Mouse (Mus musculus) forebrain, embryonic 16.5 days (tissue): ENCODE data around the gene Lypla2. TPM values are rescaled to one million over a fixed set of nuclear protein-coding genes. Genes with fewer than 3 reads are reported as not detected.

Experiments
- ATAC-seq: fragments of 200-750 bp; cut with Nextera tagmentation; 2 replicates; pipeline ENCODE4 v1.8.0; 2017; ENCODE audit warnings: mild to moderate bottlenecking, moderate library complexity
- H3K27ac ChIP-seq: fragments of 300-500 bp; sonication (generic); 2 replicates; pipeline ENCODE4 v1.5.1; 2014; ENCODE audit warnings: low read length, control low read depth
- H3K27me3 ChIP-seq: fragments of 300-500 bp; sonication (generic); replicated peaks from 2 replicates; pipeline ENCODE4 v1.6.1; 2014; ENCODE audit warnings: low read length; ENCODE audit not compliant: control insufficient read depth, insufficient read depth
- H3K36me3 ChIP-seq: fragments of 300-500 bp; sonication (generic); 2 replicates; pipeline ENCODE4 v1.6.1; 2014; ENCODE audit not compliant: control insufficient read depth, insufficient read depth
- H3K4me1 ChIP-seq: fragments of 300-500 bp; sonication (generic); replicated peaks from 2 replicates; pipeline ENCODE4 v1.6.1; 2014; ENCODE audit warnings: low read length; ENCODE audit not compliant: control insufficient read depth, insufficient read depth
- H3K4me2 ChIP-seq: fragments of 300-500 bp; sonication (generic); 2 replicates; pipeline ENCODE4 v1.6.1; 2014; ENCODE audit warnings: mild to moderate bottlenecking, low read length, control low read depth
- H3K4me3 ChIP-seq: fragments of 300-500 bp; sonication (generic); replicated peaks from 2 replicates; pipeline ENCODE4 v1.5.1; 2014; ENCODE audit warnings: mild to moderate bottlenecking, low read length, control low read depth
- H3K9ac ChIP-seq: fragments of 300-500 bp; sonication (generic); replicated peaks from 2 replicates; pipeline ENCODE4 v1.6.1; 2014; ENCODE audit warnings: low read depth, low read length, control low read depth
- H3K9me3 ChIP-seq: fragments of 300-500 bp; sonication (generic); 2 replicates; pipeline ENCODE4 v1.6.1; 2016; ENCODE audit warnings: low read length; ENCODE audit not compliant: control insufficient read depth
- WGBS: fragments of 180-500 bp; shearing (Covaris S2); extraction: QIAGEN DNeasy Blood & Tissue Kit; methylation state at CpG from one replicate; pipeline ENCODE4 v1.1.7; 2014; 5-methylcytosine and 5-hydroxymethylcytosine counted together
- polyA plus RNA-seq: library from polyadenylated mRNA; unstranded; fragments of >200 nt; fragmentation: Nextera tagmentation; extraction: Ambion mirVana; gene quantifications from 2 replicates; pipeline ENCODE4 v1.2.1, GENCODE M21; 2015

The Lypla2 gene
- polyA plus RNA-seq, 1 experiment from 2014 or later, result 197 TPM

GRCm38 (mm10) chr4:135955886-135956285 is 16.5 kb downstream of the Lypla2 start:
- Histone ChIP-seq H3K4me2 (no peak overlapping the region), H3K36me3 (peaks cover 13% of the 10 kb centered on the region), H3K9ac (no peak overlapping the region), H3K9me3 (0 out of 2 replicates have a peak, but pooled peaks cover 2% of the 10 kb centered on the region), H3K4me1 (no peaks in the 10 kb centered on the region), H3K4me3 (no peak overlapping the region), H3K27ac (no peak overlapping the region), H3K27me3 (no peaks in the 10 kb centered on the region)
- 85% methylated on average over 9 of the region's 9 CpGs for WGBS
- no peak for ATAC-seq

DNA sequence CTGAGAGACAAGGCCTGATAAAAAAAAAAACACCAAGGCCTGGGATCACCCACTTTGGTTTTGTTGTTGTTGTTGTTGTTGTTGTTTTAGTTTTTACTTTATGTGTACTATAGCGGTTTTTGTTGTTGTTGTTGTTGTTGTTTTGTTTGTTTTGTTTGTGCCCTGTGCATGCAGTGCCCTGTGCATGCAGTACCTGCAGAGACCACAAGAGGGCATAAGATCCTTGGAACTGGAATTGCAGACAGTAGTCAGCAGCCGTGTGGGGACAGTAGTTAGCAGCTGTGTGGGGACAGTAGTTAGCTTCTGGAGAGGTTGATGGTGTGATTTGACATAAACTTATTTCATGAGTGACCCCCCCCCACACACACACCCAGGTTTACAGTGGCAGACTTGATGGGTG is 18.2 kb downstream of the Lypla2 start:
- Histone ChIP-seq H3K4me2 (no peak overlapping the region), H3K27me3 (no peaks in the 10 kb centered on the region), H3K27ac (no peak overlapping the region), H3K4me1 (no peaks in the 10 kb centered on the region), H3K36me3 (peaks cover 10% of the 10 kb centered on the region), H3K4me3 (no peak overlapping the region), H3K9ac (no peak overlapping the region), H3K9me3 (0 out of 2 replicates have a peak, but pooled peaks cover 2% of the 10 kb centered on the region)
- WGBS, result 7% methylated on average over 2 of the region's 2 CpGs
- ATAC-seq, result peak; percentile 60

GRCm38 (mm10) chr4:135953179-135953578 is 19.2 kb downstream of the Lypla2 start:
- no peak overlapping the region for H3K9ac ChIP-seq
- no peaks in the 10 kb centered on the region for H3K27me3 ChIP-seq
- H3K4me1 ChIP-seq, result peaks cover 3% of the 10 kb centered on the region
- no peak overlapping the region for H3K4me2 ChIP-seq
- 89% methylated on average over 3 of the region's 3 CpGs for WGBS
- 0 out of 2 replicates have a peak, but pooled peaks cover 2% of the 10 kb centered on the region for H3K9me3 ChIP-seq
- no peak overlapping the region for H3K4me3 ChIP-seq
- ATAC-seq, result no peak
- no peak overlapping the region for H3K27ac ChIP-seq
- H3K36me3 ChIP-seq, result peaks cover 10% of the 10 kb centered on the region

GRCm38 (mm10) chr4:135951505-135951904 is 20.9 kb downstream of the Lypla2 start:
- no peak overlapping the region for H3K4me2 ChIP-seq
- H3K9ac ChIP-seq, result no peak overlapping the region
- peaks cover 10% of the 10 kb centered on the region for H3K36me3 ChIP-seq
- no peak overlapping the region for H3K4me3 ChIP-seq
- H3K27ac ChIP-seq, result no peak overlapping the region
- H3K4me1 ChIP-seq, result peaks cover 13% of the 10 kb centered on the region
- WGBS, result 92% methylated on average over 3 of the region's 3 CpGs
- ATAC-seq, result no peak
- H3K27me3 ChIP-seq, result no peaks in the 10 kb centered on the region
- 0 out of 2 replicates have a peak, but pooled peaks cover 2% of the 10 kb centered on the region for H3K9me3 ChIP-seq

- Histone ChIP-seq H3K4me1 (peaks cover 17% of the 10 kb centered on the region), H3K4me3 (no peak overlapping the region), H3K27me3 (no peaks in the 10 kb centered on the region), H3K4me2 (no peak overlapping the region), H3K9ac (no peak overlapping the region), H3K27ac (no peak overlapping the region), H3K9me3 (0 out of 2 replicates have a peak, but pooled peaks cover 2% of the 10 kb centered on the region), H3K36me3 (peaks cover 10% of the 10 kb centered on the region)
- 86% methylated on average over 6 of the region's 6 CpGs for WGBS
- no peak for ATAC-seq
Measured at GRCm38 (mm10) chr4:135950365-135950764, 22.1 kb downstream of the Lypla2 start.

- no peak for ATAC-seq
- H3K4me1 ChIP-seq, result peaks cover 17% of the 10 kb centered on the region
- no peaks in the 10 kb centered on the region for H3K27me3 ChIP-seq
- peaks cover 8% of the 10 kb centered on the region for H3K36me3 ChIP-seq
- 74% methylated on average over 6 of the region's 6 CpGs for WGBS
- 0 out of 2 replicates have a peak, but pooled peaks cover 2% of the 10 kb centered on the region for H3K9me3 ChIP-seq
- no peak overlapping the region for H3K9ac ChIP-seq
- no peak overlapping the region for H3K4me2 ChIP-seq
- H3K4me3 ChIP-seq, result no peak overlapping the region
- H3K27ac ChIP-seq, result no peak overlapping the region
Measured at GRCm38 (mm10) chr4:135949911-135950310, 22.5 kb downstream of the Lypla2 start.

DNA sequence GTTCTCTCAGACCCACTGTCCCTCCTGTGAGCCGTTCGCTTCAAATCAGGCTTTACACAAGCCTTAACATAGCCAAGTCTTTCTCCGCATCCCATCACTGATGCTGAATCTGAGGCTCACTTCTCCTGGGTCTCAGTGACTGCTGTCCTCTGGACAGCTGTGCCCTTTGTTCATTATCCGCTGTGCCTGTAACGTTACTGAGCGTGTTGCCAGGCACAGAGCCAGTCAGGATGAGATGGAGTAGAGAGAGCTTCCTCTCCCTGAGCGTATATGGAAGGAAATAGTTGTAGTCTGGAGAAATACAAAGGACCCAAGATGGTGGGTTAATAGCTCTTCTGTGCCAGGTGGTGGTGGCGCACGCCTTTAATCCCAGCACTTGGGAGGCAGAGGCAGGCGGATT is 23.0 kb downstream of the Lypla2 start:
- ATAC-seq, result no peak

GRCm38 (mm10) chr4:135948142-135948541 is 24.3 kb downstream of the Lypla2 start:
- Histone ChIP-seq H3K9me3 (0 out of 2 replicates have a peak, but pooled peaks cover 2% of the 10 kb centered on the region), H3K9ac (no peak overlapping the region), H3K27me3 (no peaks in the 10 kb centered on the region), H3K4me3 (no peak overlapping the region), H3K27ac (no peak overlapping the region), H3K36me3 (peaks cover 7% of the 10 kb centered on the region), H3K4me2 (no peak overlapping the region), H3K4me1 (peaks cover 17% of the 10 kb centered on the region)
- 97% methylated on average over 8 of the region's 8 CpGs for WGBS
- no peak for ATAC-seq

More for the DNA sequence above, 23.0 kb downstream of the Lypla2 start:
- Histone ChIP-seq H3K27me3 (no peaks in the 10 kb centered on the region), H3K36me3 (peaks cover 7% of the 10 kb centered on the region), H3K27ac (no peak overlapping the region), H3K4me1 (peaks cover 17% of the 10 kb centered on the region), H3K9me3 (0 out of 2 replicates have a peak, but pooled peaks cover 2% of the 10 kb centered on the region), H3K9ac (no peak overlapping the region), H3K4me2 (no peak overlapping the region), H3K4me3 (no peak overlapping the region)
- WGBS, result 81% methylated on average over 10 of the region's 10 CpGs

DNA sequence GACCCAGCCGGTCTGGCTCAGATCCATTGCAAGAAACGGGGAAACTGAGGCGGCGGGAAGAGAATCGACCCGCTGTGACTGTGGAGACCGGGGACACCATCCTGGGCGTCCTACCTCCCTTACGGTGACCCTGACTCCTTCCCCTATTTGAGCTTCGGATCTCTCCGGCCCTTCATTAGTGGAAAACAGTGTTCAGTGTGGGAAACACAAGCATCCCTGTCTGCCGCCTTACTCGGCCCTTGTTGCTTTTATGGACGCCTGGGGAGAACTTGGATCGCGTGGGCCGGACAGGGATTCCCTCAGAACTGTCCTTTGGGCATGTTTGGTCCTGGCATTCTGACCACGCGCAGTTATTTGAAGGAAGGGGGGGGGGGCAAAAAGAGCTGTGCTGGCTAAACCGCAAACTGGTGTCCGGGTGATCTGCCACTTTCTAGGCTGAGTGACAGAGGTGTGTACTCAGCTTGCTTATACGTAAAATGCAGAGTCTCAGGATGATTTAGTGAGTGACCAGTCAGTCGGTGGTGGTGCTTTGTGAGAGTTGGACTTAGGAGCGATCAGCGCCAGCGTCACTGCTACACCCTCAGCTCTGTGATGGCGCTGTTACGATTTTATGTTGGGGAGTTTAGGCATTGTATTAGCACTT is 25.6 kb downstream of the Lypla2 start:
- H3K9ac ChIP-seq, result peak overlapping the region; percentile 83
- peaks cover 7% of the 10 kb centered on the region for H3K36me3 ChIP-seq
- peak overlapping the region; percentile 50 for H3K27ac ChIP-seq
- ATAC-seq, result peak; percentile 34
- under 1% methylated on average over 28 of the region's 28 CpGs for WGBS
- H3K4me2 ChIP-seq, result peak overlapping the region; percentile 81
- no peaks in the 10 kb centered on the region for H3K27me3 ChIP-seq
- peak overlapping the region; percentile 86 for H3K4me3 ChIP-seq
- H3K4me1 ChIP-seq, result peaks cover 17% of the 10 kb centered on the region
- H3K9me3 ChIP-seq, result 0 out of 2 replicates have a peak, but pooled peaks cover 2% of the 10 kb centered on the region
